Mouse (Mus musculus) heart, postnatal 10 days (tissue): ENCODE results near the gene Fam3c. TPM values are rescaled to one million over a fixed set of nuclear protein-coding genes. Genes with fewer than 3 reads are reported as not detected.

ENCODE experiments used
- DNase-seq, 2 experiments: peaks; one replicate each; pipeline ENCODE4 v3.0.0; 2021
- intact Hi-C: fragments of 180-260 bp; cut with DNase I; formaldehyde crosslinking; loops from one replicate; pipeline ENCODE4 v1.15.1; 2025
- total RNA-seq, 2 experiments: library from RNA; stranded (reverse); gene quantifications; 2 replicates each; pipeline ENCODE4 v1.2.3; 2021

Gene Fam3c
- total RNA-seq, 2 experiments from 2014 or later: 33.4 to 36.7 TPM

GRCm38 (mm10) chr6:22354675-22355074 is 1.4 kb downstream of the Fam3c start:
- intact Hi-C loops: no loop called here
- no peak for DNase-seq

- intact Hi-C loops: no loop called here
- no peak for DNase-seq
Measured at GRCm38 (mm10) chr6:22354031-22354430, 2.0 kb downstream of the Fam3c start.

GRCm38 (mm10) chr6:22351551-22351950 is 4.5 kb downstream of the Fam3c start:
- no peak for DNase-seq
- intact Hi-C loops: no loop called here

GRCm38 (mm10) chr6:22350239-22350571 is 5.8 kb downstream of the Fam3c start:
- DNase-seq: no peak
- intact Hi-C loops: no loop called here

GRCm38 (mm10) chr6:22349531-22350238 is 6.4 kb downstream of the Fam3c start:
- intact Hi-C loops: no loop called here
- no peak for DNase-seq

GRCm38 (mm10) chr6:22348975-22349374 is 7.1 kb downstream of the Fam3c start:
- intact Hi-C loops: no loop called here
- no peak for DNase-seq

GRCm38 (mm10) chr6:22348130-22348529 is 7.9 kb downstream of the Fam3c start:
- intact Hi-C loops: no loop called here
- no peak for DNase-seq

- intact Hi-C loops: no loop called here
- DNase-seq: no peak
Measured at GRCm38 (mm10) chr6:22347132-22347902, 8.7 kb downstream of the Fam3c start.

- peak in 1 of 2 experiments; percentile 30 for DNase-seq
- intact Hi-C loops: no loop called here
Measured at GRCm38 (mm10) chr6:22344443-22344842, 11.6 kb downstream of the Fam3c start.

GRCm38 (mm10) chr6:22343706-22344105 is 12.3 kb downstream of the Fam3c start:
- DNase-seq: no peak
- intact Hi-C loops: no loop called here

GRCm38 (mm10) chr6:22343292-22343691 is 12.8 kb downstream of the Fam3c start:
- intact Hi-C loops: no loop called here

GRCm38 (mm10) chr6:22340779-22341178 is 15.3 kb downstream of the Fam3c start:
- no peak for DNase-seq
- intact Hi-C loops: no loop called here

More at GRCm38 (mm10) chr6:22343292-22343691, 12.8 kb downstream of the Fam3c start:
- no peak for DNase-seq

- intact Hi-C loops: no loop called here
Measured at GRCm38 (mm10) chr6:22339763-22340542, 16.1 kb downstream of the Fam3c start.

GRCm38 (mm10) chr6:22332548-22332947 is 23.5 kb downstream of the Fam3c start:
- DNase-seq: no peak
- intact Hi-C loops: no loop called here

More at GRCm38 (mm10) chr6:22339763-22340542, 16.1 kb downstream of the Fam3c start:
- DNase-seq: no peak

GRCm38 (mm10) chr6:22330169-22330960 is 25.7 kb downstream of the Fam3c start:
- no peak for DNase-seq
- intact Hi-C loops: no loop called here

- intact Hi-C loops: loop anchor here (5.0 kb wide), 2 partner anchors 206 to 654 kb away; no protein-coding TSS in a partner anchor
- no peak for DNase-seq
Measured at GRCm38 (mm10) chr6:22327931-22328330, 28.1 kb downstream of the Fam3c start.

- no peak for DNase-seq
- intact Hi-C loops: loop anchor here (5.0 kb wide), 2 partner anchors 205 to 655 kb away; no protein-coding TSS in a partner anchor
Measured at GRCm38 (mm10) chr6:22327091-22327490, 29.0 kb downstream of the Fam3c start.

- DNase-seq: no peak
- intact Hi-C loops: loop anchor here (5.0 kb wide), 2 partner anchors 204 to 656 kb away; no protein-coding TSS in a partner anchor
Measured at GRCm38 (mm10) chr6:22326289-22326688, 29.8 kb downstream of the Fam3c start.

GRCm38 (mm10) chr6:22325364-22326072 is 30.5 kb downstream of the Fam3c start:
- DNase-seq: peak; percentile 77 to 90
- intact Hi-C loops: loop anchor here (1.0 to 5.0 kb wide), 4 partner anchors 31 to 657 kb away; partner anchors contain the start of gene Fam3c

- intact Hi-C loops: no loop called here
- no peak for DNase-seq
Measured at GRCm38 (mm10) chr6:22298059-22298458, 58.0 kb downstream of the Fam3c start.
